Mouse (Mus musculus) limb, embryonic 11.5 days (tissue): ENCODE measurements at regions not wholly inside any gene's neighbourhood (a gene's known extent, or its start where the extent isn't known, plus 50 kb on each side); places are given as distances from the start of the nearest gene placed in this dataset.

Experiments
- ATAC-seq: fragments of 200-750 bp; cut with Nextera tagmentation; 2 replicates; pipeline ENCODE4 v1.8.0; 2017; ENCODE audit warnings: low read depth; ENCODE audit not compliant: insufficient number of reproducible peaks, low FRiP score, low TSS enrichment
- DNase-seq: peaks from one replicate; pipeline ENCODE4 v3.0.0-alpha.2; 2015; ENCODE audit warnings: low spot score
- H3K27ac ChIP-seq: fragments of 300-500 bp; sonication (generic); replicated peaks from 2 replicates; pipeline ENCODE4 v1.5.1; 2014; ENCODE audit warnings: low read depth, mild to moderate bottlenecking, low read length
- H3K27me3 ChIP-seq: fragments of 300-500 bp; sonication (generic); 2 replicates; pipeline ENCODE4 v1.6.1; 2014; ENCODE audit warnings: mild to moderate bottlenecking, low read length, mixed read lengths; ENCODE audit not compliant: control insufficient read depth, insufficient read depth
- H3K36me3 ChIP-seq: fragments of 300-500 bp; sonication (generic); 2 replicates; pipeline ENCODE4 v1.6.1; 2014; ENCODE audit warnings: mild to moderate bottlenecking, low read length, moderate library complexity, mixed read lengths; ENCODE audit not compliant: control insufficient read depth, insufficient read depth
- H3K4me1 ChIP-seq: fragments of 300-500 bp; sonication (generic); 2 replicates; pipeline ENCODE4 v1.6.1; 2014; ENCODE audit warnings: low read length, mixed read lengths; ENCODE audit not compliant: control insufficient read depth, insufficient read depth
- H3K4me2 ChIP-seq: fragments of 300-500 bp; sonication (generic); 2 replicates; pipeline ENCODE4 v1.6.1; 2014; ENCODE audit warnings: low read depth, mild to moderate bottlenecking, moderate library complexity; ENCODE audit not compliant: severe bottlenecking
- H3K4me3 ChIP-seq: fragments of 300-500 bp; sonication (generic); 2 replicates; pipeline ENCODE4 v1.5.1; 2014; ENCODE audit warnings: low read depth, low read length
- H3K9ac ChIP-seq: fragments of 300-500 bp; sonication (generic); 2 replicates; pipeline ENCODE4 v1.6.1; 2014; ENCODE audit warnings: mild to moderate bottlenecking, low read length
- H3K9me3 ChIP-seq: fragments of 300-500 bp; sonication (generic); 2 replicates; pipeline ENCODE4 v1.6.1; 2016; ENCODE audit warnings: low read length; ENCODE audit not compliant: control insufficient read depth
- WGBS: fragments of 180-500 bp; shearing (Covaris S2); extraction: QIAGEN DNeasy Blood & Tissue Kit; methylation state at CpG from one replicate; pipeline ENCODE4 v1.1.7; 2014; 5-methylcytosine and 5-hydroxymethylcytosine counted together

DNA sequence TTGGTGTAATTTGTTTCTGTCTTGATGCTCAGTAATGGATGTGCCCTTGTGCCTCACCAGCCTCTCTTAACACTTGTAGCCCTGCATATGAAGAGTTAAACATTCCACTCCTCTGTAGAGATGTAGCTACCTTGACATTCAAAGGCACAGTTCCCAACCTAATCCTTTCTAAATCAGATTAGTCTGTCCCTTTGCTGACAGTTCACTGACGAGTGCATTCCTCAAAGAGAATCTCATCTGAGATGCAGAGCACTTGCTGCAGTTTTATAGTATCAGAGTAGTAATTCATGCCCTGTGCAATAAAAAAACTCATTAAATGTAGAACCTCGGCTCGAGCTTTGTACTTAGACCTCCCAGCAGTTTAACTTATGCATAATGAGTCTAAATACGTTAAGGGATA lies 249.3 kb upstream of the Tle4 start:
- no peaks in the 10 kb centered on the region for H3K9me3 ChIP-seq
- no peaks in the 10 kb centered on the region for H3K4me1 ChIP-seq
- no peak overlapping the region for H3K4me2 ChIP-seq
- no peaks in the 10 kb centered on the region for H3K36me3 ChIP-seq
- DNase-seq (no peak), ATAC-seq (no peak)
- H3K9ac ChIP-seq = no peak overlapping the region
- 18% methylated on average over 4 of the region's 4 CpGs for WGBS
- H3K4me3 ChIP-seq = no peak overlapping the region
- no peak overlapping the region for H3K27ac ChIP-seq
- no peaks in the 10 kb centered on the region; the same call in 1 of the 2 replicates for H3K27me3 ChIP-seq

DNA sequence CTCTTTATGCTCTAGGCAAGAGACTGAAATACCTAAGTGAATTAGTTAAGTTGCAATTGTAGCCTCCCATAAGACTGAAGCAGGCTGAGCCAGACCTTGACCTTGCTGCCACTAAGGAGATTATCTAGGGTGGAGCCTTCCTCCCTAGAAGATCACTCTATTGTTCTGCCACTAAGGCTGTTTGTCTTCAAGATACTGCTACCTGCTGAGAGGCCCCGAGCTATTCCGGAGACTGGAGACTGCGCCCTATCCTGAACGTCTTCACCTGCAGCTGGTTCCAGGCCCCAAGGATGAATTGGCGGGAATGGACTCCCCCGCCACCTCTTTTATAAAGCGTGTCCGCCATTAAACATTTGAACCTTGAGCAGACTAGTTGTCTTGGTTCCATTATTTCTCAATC lies 237.8 kb upstream of the Tle4 start:
- no peak for ATAC-seq
- no peaks in the 10 kb centered on the region for H3K27me3 ChIP-seq
- no peak overlapping the region for H3K9ac ChIP-seq
- no peaks in the 10 kb centered on the region for H3K4me1 ChIP-seq
- H3K27ac ChIP-seq = no peak overlapping the region
- H3K36me3 ChIP-seq = no peaks in the 10 kb centered on the region
- WGBS = 77% methylated on average over 8 of the region's 8 CpGs
- no peak overlapping the region for H3K4me2 ChIP-seq
- no peak overlapping the region for H3K4me3 ChIP-seq
- no peaks in the 10 kb centered on the region for H3K9me3 ChIP-seq
- no peak for DNase-seq

DNA sequence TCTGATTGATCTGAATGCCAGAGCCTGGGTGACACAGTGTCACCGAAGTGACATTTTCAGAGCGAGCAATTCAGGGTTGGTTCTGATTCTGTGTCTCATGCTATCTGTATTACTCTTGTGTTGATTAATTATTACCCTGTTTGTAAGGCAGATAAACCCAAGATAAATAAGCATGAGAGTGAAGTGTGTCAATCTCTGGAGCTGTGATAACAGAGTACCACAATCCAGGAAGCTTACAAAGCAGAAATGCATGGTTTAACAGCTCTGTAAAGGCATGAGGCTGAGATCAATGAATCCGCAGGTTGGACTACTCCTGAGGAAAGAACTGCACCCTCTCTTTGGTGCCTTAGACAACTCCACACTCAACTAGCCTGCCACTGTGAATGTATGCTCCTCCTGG lies 218.5 kb upstream of the Tle4 start:
- WGBS = 78% methylated on average over 3 of the region's 3 CpGs
- Histone ChIP-seq H3K4me3 (no peak overlapping the region), H3K4me1 (no peaks in the 10 kb centered on the region), H3K27me3 (no peaks in the 10 kb centered on the region), H3K9ac (no peak overlapping the region), H3K27ac (no peak overlapping the region), H3K4me2 (no peak overlapping the region), H3K36me3 (no peaks in the 10 kb centered on the region), H3K9me3 (no peaks in the 10 kb centered on the region)
- DNase-seq (no peak), ATAC-seq (no peak)

DNA sequence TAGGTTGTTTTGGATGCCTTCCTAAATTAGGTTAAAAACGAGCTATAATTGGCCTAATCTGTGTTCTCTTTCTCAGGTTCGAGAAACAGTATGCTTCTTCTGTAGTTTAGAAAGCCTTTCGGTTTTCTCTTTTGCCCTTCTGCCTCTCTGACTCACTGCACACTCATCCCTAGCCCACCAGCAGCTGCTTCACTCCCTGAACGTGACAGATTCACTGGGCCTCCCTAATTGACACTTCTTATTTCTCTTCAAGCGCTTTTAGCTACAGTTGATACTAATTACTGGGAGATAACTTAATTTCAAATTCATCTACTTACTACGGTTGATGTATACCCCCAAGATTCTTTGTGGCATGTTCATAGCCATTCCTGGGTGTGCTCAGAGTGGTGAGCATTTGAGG lies 208.9 kb upstream of the Tle4 start:
- Histone ChIP-seq H3K4me1 (no peaks in the 10 kb centered on the region), H3K4me3 (no peak overlapping the region), H3K4me2 (no peak overlapping the region), H3K36me3 (no peaks in the 10 kb centered on the region), H3K27ac (no peak overlapping the region), H3K9me3 (no peaks in the 10 kb centered on the region), H3K9ac (no peak overlapping the region), H3K27me3 (no peaks in the 10 kb centered on the region)
- DNase-seq (no peak), ATAC-seq (no peak)
- WGBS = 62% methylated on average over 6 of the region's 6 CpGs

DNA sequence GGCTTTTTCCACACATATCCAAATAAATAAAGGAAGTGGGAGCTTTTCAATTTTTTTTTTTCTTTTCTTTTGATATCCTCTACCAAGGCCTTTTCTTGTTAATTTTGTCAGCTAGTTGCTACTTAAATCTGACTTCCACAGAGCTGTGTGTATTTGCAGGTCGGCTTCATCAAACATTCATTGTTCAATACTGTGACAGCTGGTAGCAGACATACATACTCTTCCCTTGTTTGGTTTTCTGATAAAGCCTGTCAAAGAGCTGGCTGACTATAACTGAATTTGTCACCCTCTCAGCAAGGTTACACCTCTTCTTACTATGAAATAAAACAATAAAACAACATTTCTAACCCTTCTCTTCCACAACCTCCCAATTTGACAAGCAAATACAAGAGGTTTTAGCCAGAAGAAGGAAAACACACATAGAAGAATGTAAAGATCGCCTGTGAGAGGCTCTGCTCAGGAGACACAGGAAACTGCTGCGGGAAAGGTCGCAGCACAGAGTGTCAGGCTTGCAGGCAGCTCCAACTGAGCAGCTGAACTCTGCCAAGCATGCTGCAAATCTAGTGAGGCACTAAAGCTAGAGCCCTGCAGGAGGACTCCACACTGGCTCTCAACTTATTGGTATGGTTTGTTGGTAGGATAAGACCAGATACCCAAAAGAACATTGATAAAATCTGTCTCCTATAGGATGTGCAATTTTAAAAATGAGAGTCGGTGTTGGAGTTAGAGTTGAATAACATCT lies 205.2 kb upstream of the Tle4 start:
- no peak overlapping the region for H3K4me3 ChIP-seq
- H3K9me3 ChIP-seq = no peaks in the 10 kb centered on the region
- no peaks in the 10 kb centered on the region for H3K4me1 ChIP-seq
- H3K36me3 ChIP-seq = no peaks in the 10 kb centered on the region
- no peak overlapping the region for H3K4me2 ChIP-seq
- no peak overlapping the region for H3K9ac ChIP-seq
- no peak overlapping the region for H3K27ac ChIP-seq
- H3K27me3 ChIP-seq = no peaks in the 10 kb centered on the region
- no peak for DNase-seq
- no peak for ATAC-seq
- 26% methylated on average over 5 of the region's 5 CpGs for WGBS

DNA sequence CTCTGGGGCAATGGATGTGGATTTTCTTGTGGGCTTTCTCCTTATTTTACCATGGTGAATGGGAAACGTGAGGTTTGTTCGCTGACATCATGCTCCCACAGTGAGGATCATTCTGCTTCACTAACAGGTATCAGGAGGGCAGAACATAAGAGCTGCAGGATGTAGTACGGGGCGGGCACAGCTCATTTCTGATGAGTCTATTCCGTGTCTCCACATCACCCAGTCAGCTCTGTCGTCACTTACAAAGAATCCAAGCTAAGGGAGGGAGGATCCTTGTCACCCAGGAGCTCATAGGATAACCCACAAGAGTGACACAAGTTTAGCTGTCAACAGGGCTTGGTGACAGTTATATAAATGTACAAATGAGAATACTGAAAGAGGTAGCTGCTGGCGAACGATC lies 203.8 kb upstream of the Tle4 start:
- Histone ChIP-seq H3K4me1 (no peaks in the 10 kb centered on the region), H3K4me2 (no peak overlapping the region), H3K36me3 (no peaks in the 10 kb centered on the region), H3K9ac (no peak overlapping the region), H3K27ac (no peak overlapping the region), H3K4me3 (no peak overlapping the region), H3K27me3 (no peaks in the 10 kb centered on the region), H3K9me3 (no peaks in the 10 kb centered on the region)
- WGBS = 89% methylated on average over 8 of the region's 8 CpGs
- no peak for DNase-seq
- no peak for ATAC-seq

DNA sequence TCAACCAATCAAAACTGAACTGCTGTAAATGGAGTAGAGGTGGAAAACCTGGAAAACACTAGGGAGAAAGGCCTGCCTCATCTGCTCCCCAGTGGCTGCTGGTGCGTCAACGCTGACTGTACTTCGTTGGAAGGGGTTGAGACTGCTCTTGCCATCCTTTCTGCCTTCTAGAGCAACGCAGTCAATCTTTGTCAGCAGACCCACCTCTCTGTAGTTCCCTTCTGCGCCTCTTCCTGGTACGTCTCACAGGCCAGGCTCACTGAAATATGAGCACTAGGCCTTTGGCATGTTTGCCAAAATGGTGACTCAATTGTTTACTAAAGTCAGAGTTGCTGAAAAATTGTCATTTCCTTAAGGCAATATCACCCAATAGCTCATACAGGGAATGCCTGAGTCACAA lies 201.2 kb upstream of the Tle4 start:
- Histone ChIP-seq H3K4me3 (no peak overlapping the region), H3K27ac (no peak overlapping the region), H3K9ac (no peak overlapping the region), H3K9me3 (no peaks in the 10 kb centered on the region), H3K4me2 (no peak overlapping the region), H3K27me3 (no peaks in the 10 kb centered on the region), H3K4me1 (no peaks in the 10 kb centered on the region), H3K36me3 (no peaks in the 10 kb centered on the region)
- ATAC-seq = no peak
- DNase-seq = no peak
- WGBS = 82% methylated on average over 6 of the region's 6 CpGs

DNA sequence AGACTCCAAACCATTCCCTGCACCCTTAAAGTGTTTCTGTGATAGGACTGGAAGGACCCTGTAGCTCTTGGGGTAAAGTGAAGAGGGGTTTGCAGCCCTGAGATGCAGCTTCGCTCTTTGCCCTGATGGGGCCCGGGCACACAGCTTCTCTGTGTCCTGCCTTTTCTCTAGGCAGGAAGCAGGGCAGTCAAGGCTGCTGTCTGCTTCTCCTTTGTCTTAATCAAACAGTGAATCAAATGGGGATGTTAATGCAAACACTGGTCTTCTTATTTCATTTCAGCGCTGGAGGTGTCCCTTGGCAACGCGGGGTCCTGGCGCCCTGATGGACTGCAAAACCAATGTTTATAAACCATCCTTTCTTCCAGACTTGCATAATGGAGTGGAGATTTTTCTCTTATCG lies 200.6 kb upstream of the Tle4 start:
- H3K36me3 ChIP-seq = no peaks in the 10 kb centered on the region
- no peak overlapping the region for H3K4me2 ChIP-seq
- no peaks in the 10 kb centered on the region for H3K9me3 ChIP-seq
- H3K4me1 ChIP-seq = no peaks in the 10 kb centered on the region
- no peak overlapping the region for H3K9ac ChIP-seq
- H3K4me3 ChIP-seq = no peak overlapping the region
- no peaks in the 10 kb centered on the region for H3K27me3 ChIP-seq
- ATAC-seq (no peak), DNase-seq (no peak)
- WGBS = 92% methylated on average over 7 of the region's 7 CpGs
- no peak overlapping the region for H3K27ac ChIP-seq

DNA sequence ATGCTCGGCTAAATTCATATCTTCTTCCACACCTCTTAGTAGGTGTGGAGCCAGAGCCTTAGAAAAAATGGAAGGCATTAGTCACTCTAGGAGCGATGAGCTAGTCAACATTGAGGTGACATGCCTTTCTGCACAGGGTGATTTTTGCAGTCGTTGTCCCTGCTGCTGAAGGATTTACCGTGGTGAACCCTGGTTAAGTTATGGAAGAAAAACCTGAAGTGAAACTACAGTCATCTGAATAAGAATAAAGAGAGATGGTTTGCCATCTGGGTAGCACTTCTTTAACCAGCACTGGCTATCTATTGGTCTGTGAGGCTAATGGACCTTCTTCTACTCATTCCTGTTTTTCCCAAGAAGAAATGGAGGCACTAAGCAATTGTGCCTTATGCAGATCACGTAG lies 198.1 kb upstream of the Tle4 start:
- Histone ChIP-seq H3K27ac (no peak overlapping the region), H3K4me2 (no peak overlapping the region), H3K9ac (no peak overlapping the region), H3K36me3 (no peaks in the 10 kb centered on the region), H3K4me3 (no peak overlapping the region), H3K27me3 (no peaks in the 10 kb centered on the region), H3K4me1 (no peaks in the 10 kb centered on the region), H3K9me3 (no peaks in the 10 kb centered on the region)
- DNase-seq (no peak), ATAC-seq (no peak)
- WGBS = 87% methylated on average over 5 of the region's 5 CpGs
